Mouse (Mus musculus) kidney, adult 9 months (tissue): ENCODE data around the gene Nos2.
A peak's percentile ranks its signal among the peaks of the same experiment; 100 is the strongest.

Experiments used
- DNase-seq: peaks from one replicate; pipeline ENCODE4 v3.0.0; 2022

The Nos2 gene

DNA sequence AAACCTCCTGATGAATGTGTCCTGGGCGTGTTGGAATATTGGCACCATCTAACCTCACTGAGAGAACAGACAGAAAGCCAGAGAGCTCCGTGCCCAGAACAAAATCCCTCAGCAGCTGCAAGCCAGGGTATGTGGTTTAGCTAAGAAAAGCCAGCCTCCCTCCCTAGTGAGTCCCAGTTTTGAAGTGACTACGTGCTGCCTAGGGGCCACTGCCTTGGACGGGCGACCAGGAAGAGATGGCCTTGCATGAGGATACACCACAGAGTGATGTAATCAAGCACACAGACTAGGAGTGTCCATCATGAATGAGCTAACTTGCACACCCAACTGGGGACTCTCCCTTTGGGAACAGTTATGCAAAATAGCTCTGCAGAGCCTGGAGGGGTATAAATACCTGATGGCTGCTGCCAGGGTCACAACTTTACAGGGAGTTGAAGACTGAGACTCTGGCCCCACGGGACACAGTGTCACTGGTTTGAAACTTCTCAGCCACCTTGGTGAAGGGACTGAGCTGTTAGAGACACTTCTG, at the start of gene Nos2:
TSS of gene Nos2 (plus strand) at position 377 of the 529 bp plus-strand sequence.
- no peak for DNase-seq

DNA sequence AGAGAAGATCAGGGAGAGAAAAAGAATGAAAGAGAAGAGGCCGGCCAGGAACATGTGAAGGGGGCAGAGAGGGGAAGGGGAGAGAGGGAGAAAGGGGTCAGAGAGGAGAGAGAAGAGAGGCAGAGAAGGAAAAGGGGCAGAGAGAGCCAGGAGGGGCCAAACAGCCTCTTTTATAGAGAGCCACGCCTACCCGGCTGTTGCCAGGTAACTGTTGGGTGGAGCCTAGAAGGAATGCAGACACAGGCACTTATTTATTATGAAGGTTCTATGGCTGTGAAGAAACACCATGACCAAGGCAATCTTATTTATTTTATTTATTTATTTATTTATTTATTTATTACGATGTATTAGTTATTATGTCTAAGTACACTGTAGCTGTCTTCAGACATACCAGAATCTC, 49.7 kb upstream of the Nos2 start:
- no peak for DNase-seq

DNA sequence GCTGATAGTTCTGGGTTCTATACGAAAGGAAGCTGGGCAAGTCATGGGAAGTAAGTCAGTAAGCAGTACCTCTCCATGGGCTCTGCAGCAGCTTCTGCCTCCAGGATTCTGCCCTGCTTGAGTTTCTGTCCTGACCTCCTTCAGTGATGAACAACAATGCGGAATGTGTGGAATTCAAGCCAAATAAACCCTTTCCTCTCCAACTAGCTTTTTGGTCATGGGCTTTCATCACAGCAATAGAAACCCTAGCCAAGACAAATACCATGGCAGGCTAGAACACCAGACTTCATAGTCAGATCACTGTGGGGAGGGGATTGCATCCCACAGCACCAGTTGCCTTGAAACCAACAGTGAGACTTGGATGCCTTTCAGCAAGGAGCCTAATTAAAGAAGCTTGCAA, 47.8 kb upstream of the Nos2 start:
- no peak for DNase-seq

DNA sequence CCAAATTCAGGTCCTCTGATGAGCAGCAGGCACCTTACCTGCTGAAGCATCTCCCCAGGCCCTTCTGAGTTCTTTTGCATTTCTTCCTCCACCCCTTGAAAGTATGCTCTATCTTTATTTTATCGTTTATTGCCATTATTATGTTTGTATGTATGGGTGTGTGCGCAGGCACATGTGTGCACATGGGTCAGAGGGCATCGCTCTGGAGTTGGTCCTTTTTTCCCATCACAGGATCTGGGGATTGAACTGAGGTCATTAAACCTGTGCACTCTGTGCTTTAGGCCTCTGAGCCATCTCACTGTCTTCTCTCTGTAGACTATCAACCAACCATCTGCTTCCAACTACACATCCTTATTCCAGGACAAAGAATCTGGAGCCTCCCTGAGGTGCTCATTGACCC, 40.9 kb upstream of the Nos2 start:
- no peak for DNase-seq

DNA sequence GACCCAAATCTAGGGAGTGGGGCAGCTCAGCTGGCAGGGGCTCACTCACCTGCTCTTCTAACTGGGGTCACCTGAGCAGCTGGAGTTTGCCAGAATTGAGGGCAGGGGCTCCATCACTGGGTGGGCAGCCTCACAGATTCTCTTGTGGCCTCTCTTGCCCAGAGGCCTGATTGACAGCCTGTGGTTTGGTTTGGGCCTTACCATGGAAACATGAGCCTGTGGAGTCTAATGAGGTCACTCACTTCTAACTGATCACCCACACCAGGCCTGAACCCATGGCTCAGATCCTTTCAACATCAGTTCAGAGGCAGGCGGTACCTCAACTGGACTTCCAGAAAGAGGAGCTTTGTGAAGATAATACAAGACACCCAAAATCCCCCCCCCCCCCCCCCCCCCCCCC, 33.9 kb upstream of the Nos2 start:
- no peak for DNase-seq

- DNase-seq = peak; percentile 77
These were observed 33.2 kb upstream of the Nos2 start for GRCm38 (mm10) chr11:78887102-78887971.

DNA sequence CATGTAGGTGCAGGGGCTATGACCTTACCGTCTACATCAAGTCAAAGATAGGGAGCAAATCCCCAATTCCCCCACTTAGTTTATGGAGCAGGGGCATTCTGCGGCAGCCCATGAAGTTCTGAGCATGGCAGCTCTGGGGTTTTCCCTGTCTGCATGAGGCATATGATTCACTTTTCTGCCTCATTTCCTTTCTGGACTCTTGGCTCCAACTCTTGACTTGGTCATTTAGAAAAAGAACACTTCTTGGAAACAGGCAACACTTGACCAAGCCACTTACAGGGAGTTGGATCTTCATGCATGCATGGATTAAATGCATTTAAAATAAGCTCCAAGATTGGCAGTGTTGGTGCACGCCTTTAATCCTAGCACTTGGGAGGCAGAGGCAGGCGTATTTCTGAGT, 31.4 kb upstream of the Nos2 start:
- DNase-seq = no peak

GRCm38 (mm10) chr11:78896357-78897123, 24.0 kb upstream of the Nos2 start:
- DNase-seq = peak; percentile 9

DNA sequence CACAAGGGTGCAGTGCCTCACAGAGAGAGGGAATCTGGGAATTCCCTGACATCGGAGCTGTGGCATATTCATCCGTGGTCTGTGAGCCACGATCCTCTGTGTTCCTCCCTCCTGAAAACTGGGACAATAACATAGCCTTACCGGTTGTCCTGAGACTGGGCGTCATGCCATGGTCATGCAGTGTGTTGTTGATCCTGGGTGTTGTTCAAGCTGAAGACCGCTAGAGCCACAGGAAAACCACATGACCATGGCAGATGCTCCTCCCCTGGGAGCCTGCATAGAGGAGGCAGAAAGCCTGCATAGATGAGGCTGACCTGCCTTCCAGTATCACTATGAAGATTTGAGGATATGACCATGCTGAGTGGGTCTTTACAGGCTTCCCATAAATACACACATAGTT, 5.1 kb upstream of the Nos2 start:
- DNase-seq = no peak

- DNase-seq = no peak
These were observed 4.2 kb upstream of the Nos2 start for GRCm38 (mm10) chr11:78916410-78916809.

- DNase-seq = no peak
These were observed 842 bp upstream of the Nos2 start for GRCm38 (mm10) chr11:78919745-78920144.

DNA sequence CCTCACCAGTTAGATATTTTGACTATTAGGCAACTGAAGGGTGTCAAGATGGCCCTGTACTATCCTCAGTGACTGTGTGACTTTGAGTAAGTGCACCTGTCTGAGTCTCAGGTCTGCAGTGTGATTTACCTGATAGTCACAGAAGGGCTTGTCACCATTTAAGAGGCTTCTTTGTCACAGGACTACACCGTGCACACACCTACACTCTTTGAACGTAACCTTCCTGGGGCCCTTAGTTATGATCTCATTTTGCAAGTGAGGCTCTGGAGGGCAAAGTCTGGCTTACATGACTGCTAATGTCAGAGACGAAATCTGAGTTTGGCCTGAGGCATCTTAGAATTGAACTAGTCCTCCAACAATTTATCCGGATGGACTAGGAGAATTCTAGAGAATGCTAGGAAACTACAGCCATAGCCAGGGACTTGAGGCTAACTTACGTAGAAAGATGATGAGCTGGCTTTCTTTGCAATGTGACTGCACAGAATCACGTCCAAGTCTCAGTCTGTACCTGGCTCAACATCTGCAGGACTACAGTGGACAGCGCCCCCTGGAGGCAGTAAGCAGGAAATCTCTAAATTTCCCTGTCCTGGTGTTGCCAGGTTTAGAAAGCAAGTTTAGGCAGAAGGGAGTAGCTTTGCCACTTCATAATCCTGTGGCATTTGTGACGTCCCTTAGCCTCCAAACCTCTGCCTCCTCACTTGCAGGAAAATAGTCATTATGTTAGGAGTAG, 2.3 kb downstream of the Nos2 start:
- DNase-seq = peak; percentile 53

DNA sequence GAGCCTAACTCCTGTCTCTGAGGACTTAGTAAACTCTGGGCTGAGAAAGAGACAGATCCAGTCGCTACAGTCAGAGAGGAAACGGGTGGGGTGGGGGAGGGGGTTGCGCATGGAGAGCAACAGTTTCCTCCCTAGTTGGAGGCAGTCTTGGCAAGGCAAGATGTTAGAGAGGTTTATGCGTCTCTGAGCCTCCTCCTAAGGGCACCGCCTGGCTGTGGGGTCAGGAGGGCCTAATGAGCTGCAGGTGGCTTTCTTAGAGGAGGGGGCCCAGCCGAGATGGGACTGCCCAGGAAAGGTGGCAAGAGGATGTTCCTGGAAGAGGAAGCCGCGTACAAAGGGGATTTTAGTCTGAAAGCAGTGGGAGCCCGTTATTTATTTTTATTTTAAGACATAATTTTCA, 3.5 kb downstream of the Nos2 start:
- no peak for DNase-seq

- peak; percentile 7 for DNase-seq
These were observed 4.3 kb downstream of the Nos2 start for GRCm38 (mm10) chr11:78924916-78925315.

- DNase-seq = peak; percentile 38
These were observed 8.8 kb downstream of the Nos2 start for GRCm38 (mm10) chr11:78929345-78929744.

DNA sequence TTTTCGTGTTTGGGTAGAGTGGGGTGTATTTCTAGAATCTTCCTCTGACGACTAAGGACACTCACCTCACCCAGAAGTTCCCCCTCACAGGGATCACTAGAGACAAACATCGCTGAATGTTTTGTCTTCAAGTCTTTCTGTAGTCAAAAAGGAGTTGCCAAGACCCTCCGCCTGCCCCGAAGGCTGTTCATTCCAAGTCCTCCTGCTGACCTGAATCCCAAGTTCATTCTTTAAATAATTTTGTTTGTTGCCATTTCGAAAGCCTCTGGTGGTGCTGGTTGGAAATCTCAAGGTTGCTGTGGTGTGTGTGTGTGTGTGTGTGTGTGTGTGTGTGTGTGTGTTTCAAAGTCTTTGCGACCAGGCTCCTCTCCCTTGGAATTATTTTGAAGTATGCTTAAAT, 13.7 kb downstream of the Nos2 start:
- DNase-seq = no peak

GRCm38 (mm10) chr11:78934727-78935126, 14.1 kb downstream of the Nos2 start:
- DNase-seq = no peak

DNA sequence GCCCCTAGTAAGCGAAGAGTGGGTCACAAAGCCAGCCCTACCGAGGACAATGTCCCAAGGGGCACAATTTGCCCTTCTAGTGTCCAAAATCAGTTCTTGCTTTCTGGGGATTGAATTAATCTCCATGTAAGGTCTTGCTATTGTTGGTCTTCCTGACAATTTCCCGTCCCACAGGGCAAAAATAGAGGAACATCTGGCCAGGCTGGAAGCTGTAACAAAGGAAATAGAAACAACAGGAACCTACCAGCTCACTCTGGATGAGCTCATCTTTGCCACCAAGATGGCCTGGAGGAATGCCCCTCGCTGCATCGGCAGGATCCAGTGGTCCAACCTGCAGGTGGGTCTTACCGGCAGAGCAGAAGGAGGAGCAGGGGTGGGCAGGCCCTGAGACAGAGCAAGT, 14.6 kb downstream of the Nos2 start:
- DNase-seq = peak; percentile 18

GRCm38 (mm10) chr11:78943083-78943482, 22.5 kb downstream of the Nos2 start:
- DNase-seq = no peak

- DNase-seq = no peak
These were observed 29.8 kb downstream of the Nos2 start for GRCm38 (mm10) chr11:78950365-78950764.

DNA sequence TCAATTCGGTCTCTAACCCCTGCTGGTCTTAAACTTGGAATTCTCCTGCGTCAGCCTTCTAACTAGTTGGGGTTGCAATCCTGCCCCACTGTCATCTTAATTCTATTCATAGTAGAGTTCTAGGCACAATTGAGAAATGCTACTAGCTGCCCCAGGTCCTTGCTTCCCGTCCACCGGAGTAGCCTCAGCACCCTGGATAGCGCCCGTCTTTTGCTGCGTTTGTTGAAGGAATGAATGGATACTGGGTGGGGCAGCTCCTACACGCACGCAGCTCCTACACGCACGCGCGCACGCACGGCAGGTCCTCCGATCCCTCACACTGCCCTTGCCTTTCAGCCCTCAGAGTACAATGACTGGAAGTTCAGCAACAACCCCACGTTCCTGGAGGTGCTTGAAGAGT, 31.9 kb downstream of the Nos2 start:
- DNase-seq = no peak

- peak; percentile 82 for DNase-seq
These were observed 35.7 kb downstream of the Nos2 start for GRCm38 (mm10) chr11:78956260-78956659.

DNA sequence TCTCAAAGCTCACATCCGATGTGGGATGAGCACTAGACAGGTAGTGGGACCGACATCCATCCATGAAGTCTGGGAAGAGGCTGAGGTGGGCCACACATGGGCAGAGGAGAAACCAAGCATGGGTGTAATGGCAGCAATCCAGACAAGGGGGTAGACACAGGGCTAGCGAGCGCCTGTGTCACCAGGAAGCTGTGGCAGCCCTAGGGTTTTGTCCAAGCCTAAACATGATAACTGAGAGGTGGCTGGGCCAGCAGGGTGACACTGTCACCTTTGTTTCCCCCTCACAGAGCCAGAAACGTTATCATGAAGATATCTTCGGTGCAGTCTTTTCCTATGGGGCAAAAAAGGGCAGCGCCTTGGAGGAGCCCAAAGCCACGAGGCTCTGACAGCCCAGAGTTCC, 38.8 kb downstream of the Nos2 start:
- DNase-seq = no peak
